Mouse (Mus musculus): ENCODE measurements around the gene Rtn4rl2. TPM values are rescaled to one million over a fixed set of nuclear protein-coding genes. Genes with fewer than 3 reads are reported as not detected.

Rtn4rl2 gene
- polyA plus RNA-seq (2014; fragmentation: Nextera tagmentation; extraction: Ambion mirVana): 5.2 and 6.5 TPM in 2 replicates

- H3K9me3 ChIP-seq (ENCODE audit: control insufficient read depth, low read length): no peaks in the 10 kb centered on the region
- peak; percentile 32 for ATAC-seq (replicated peaks; ENCODE audit: low FRiP score)
- peak; percentile 75 for DNase-seq (ENCODE audit: low spot score)
- no peak within 1 kb of the TSS for H3K27ac ChIP-seq (ENCODE audit: low read depth, low read length)
- H3K27me3 ChIP-seq (ENCODE audit: control insufficient read depth, insufficient read depth, low read length): peaks cover 71% of the 10 kb centered on the region
- under 1% methylated on average over 31 of the region's 35 CpGs for WGBS
- peak within 1 kb of the TSS; percentile 82 for H3K4me2 ChIP-seq (ENCODE audit: low read depth, low read length, severe bottlenecking)
- no peaks in the 10 kb centered on the region for H3K36me3 ChIP-seq (ENCODE audit: control insufficient read depth, insufficient read depth, low read length)
- peaks cover 16% of the 10 kb centered on the region; the same call in 1 of the 2 replicates for H3K4me1 ChIP-seq (replicated peaks; ENCODE audit: control insufficient read depth, insufficient read depth, low read length)
- peak within 1 kb of the TSS; percentile 57 for H3K4me3 ChIP-seq (ENCODE audit: low read depth, low read length)
- H3K9ac ChIP-seq (ENCODE audit: low read length): peak within 1 kb of the TSS; percentile 55
Measured at GRCm38 (mm10) chr2:84886234-84886731, at the start of gene Rtn4rl2. TSS of gene Rtn4rl2 (minus strand) at chr2:84886710.

- Histone ChIP-seq H3K27ac (ENCODE audit: low read depth, low read length) (no peak overlapping the region), H3K9me3 (ENCODE audit: control insufficient read depth, low read length) (no peaks in the 10 kb centered on the region), H3K36me3 (ENCODE audit: control insufficient read depth, insufficient read depth, low read length) (no peaks in the 10 kb centered on the region), H3K4me1 (replicated peaks; ENCODE audit: control insufficient read depth, insufficient read depth, low read length) (no peaks in the 10 kb centered on the region), H3K9ac (ENCODE audit: low read length) (no peak overlapping the region), H3K4me3 (ENCODE audit: low read depth, low read length) (no peak overlapping the region), H3K27me3 (ENCODE audit: control insufficient read depth, insufficient read depth, low read length) (no peaks in the 10 kb centered on the region), H3K4me2 (ENCODE audit: low read depth, low read length, severe bottlenecking) (no peak overlapping the region)
- no peak for DNase-seq (ENCODE audit: low spot score)
- 68% methylated on average over 5 of the region's 5 CpGs for WGBS
- ATAC-seq (replicated peaks; ENCODE audit: low FRiP score): no peak
Measured at GRCm38 (mm10) chr2:84935065-84935464, 48.6 kb upstream of the Rtn4rl2 start.

GRCm38 (mm10) chr2:84934649-84935007 is 48.1 kb upstream of the Rtn4rl2 start:
- WGBS: 64% methylated on average over 4 of the region's 4 CpGs

GRCm38 (mm10) chr2:84933992-84934648 is 47.6 kb upstream of the Rtn4rl2 start:
- 68% methylated on average over 8 of the region's 8 CpGs for WGBS
- Histone ChIP-seq H3K36me3 (ENCODE audit: control insufficient read depth, insufficient read depth, low read length) (no peaks in the 10 kb centered on the region), H3K9me3 (ENCODE audit: control insufficient read depth, low read length) (no peaks in the 10 kb centered on the region), H3K27me3 (ENCODE audit: control insufficient read depth, insufficient read depth, low read length) (no peaks in the 10 kb centered on the region), H3K4me1 (replicated peaks; ENCODE audit: control insufficient read depth, insufficient read depth, low read length) (no peaks in the 10 kb centered on the region), H3K4me3 (ENCODE audit: low read depth, low read length) (no peak overlapping the region), H3K27ac (ENCODE audit: low read depth, low read length) (no peak overlapping the region), H3K9ac (ENCODE audit: low read length) (no peak overlapping the region), H3K4me2 (ENCODE audit: low read depth, low read length, severe bottlenecking) (no peak overlapping the region)
- DNase-seq (ENCODE audit: low spot score) (no peak), ATAC-seq (replicated peaks; ENCODE audit: low FRiP score) (no peak)

More at GRCm38 (mm10) chr2:84934649-84935007, 48.1 kb upstream of the Rtn4rl2 start:
- H3K4me3 ChIP-seq (ENCODE audit: low read depth, low read length): no peak overlapping the region
- no peak overlapping the region for H3K9ac ChIP-seq (ENCODE audit: low read length)
- no peaks in the 10 kb centered on the region for H3K9me3 ChIP-seq (ENCODE audit: control insufficient read depth, low read length)
- DNase-seq (ENCODE audit: low spot score) (no peak), ATAC-seq (replicated peaks; ENCODE audit: low FRiP score) (0 out of 2 replicates have a peak, but pooled peaks have one; percentile 8)
- H3K27ac ChIP-seq (ENCODE audit: low read depth, low read length): no peak overlapping the region
- no peaks in the 10 kb centered on the region for H3K36me3 ChIP-seq (ENCODE audit: control insufficient read depth, insufficient read depth, low read length)
- H3K27me3 ChIP-seq (ENCODE audit: control insufficient read depth, insufficient read depth, low read length): no peaks in the 10 kb centered on the region
- no peaks in the 10 kb centered on the region for H3K4me1 ChIP-seq (replicated peaks; ENCODE audit: control insufficient read depth, insufficient read depth, low read length)
- no peak overlapping the region for H3K4me2 ChIP-seq (ENCODE audit: low read depth, low read length, severe bottlenecking)

GRCm38 (mm10) chr2:84930186-84930585 is 43.7 kb upstream of the Rtn4rl2 start:
- Histone ChIP-seq H3K4me3 (ENCODE audit: low read depth, low read length) (no peak overlapping the region), H3K9ac (ENCODE audit: low read length) (no peak overlapping the region), H3K27me3 (ENCODE audit: control insufficient read depth, insufficient read depth, low read length) (no peaks in the 10 kb centered on the region), H3K4me1 (replicated peaks; ENCODE audit: control insufficient read depth, insufficient read depth, low read length) (no peaks in the 10 kb centered on the region), H3K36me3 (ENCODE audit: control insufficient read depth, insufficient read depth, low read length) (no peaks in the 10 kb centered on the region), H3K9me3 (ENCODE audit: control insufficient read depth, low read length) (no peaks in the 10 kb centered on the region), H3K4me2 (ENCODE audit: low read depth, low read length, severe bottlenecking) (no peak overlapping the region), H3K27ac (ENCODE audit: low read depth, low read length) (no peak overlapping the region)
- ATAC-seq (replicated peaks; ENCODE audit: low FRiP score) (no peak), DNase-seq (ENCODE audit: low spot score) (no peak)
- 94% methylated on average over 7 of the region's 7 CpGs for WGBS

GRCm38 (mm10) chr2:84919601-84920108 is 33.1 kb upstream of the Rtn4rl2 start:
- Histone ChIP-seq H3K36me3 (ENCODE audit: control insufficient read depth, insufficient read depth, low read length) (no peaks in the 10 kb centered on the region), H3K27me3 (ENCODE audit: control insufficient read depth, insufficient read depth, low read length) (no peaks in the 10 kb centered on the region), H3K27ac (ENCODE audit: low read depth, low read length) (no peak overlapping the region), H3K9ac (ENCODE audit: low read length) (no peak overlapping the region), H3K4me2 (ENCODE audit: low read depth, low read length, severe bottlenecking) (no peak overlapping the region), H3K4me3 (ENCODE audit: low read depth, low read length) (no peak overlapping the region), H3K4me1 (replicated peaks; ENCODE audit: control insufficient read depth, insufficient read depth, low read length) (no peaks in the 10 kb centered on the region), H3K9me3 (ENCODE audit: control insufficient read depth, low read length) (no peaks in the 10 kb centered on the region)
- 89% methylated on average over 10 of the region's 10 CpGs for WGBS
- ATAC-seq (replicated peaks; ENCODE audit: low FRiP score) (no peak), DNase-seq (ENCODE audit: low spot score) (no peak)

GRCm38 (mm10) chr2:84918188-84918587 is 31.7 kb upstream of the Rtn4rl2 start:
- ATAC-seq (replicated peaks; ENCODE audit: low FRiP score) (no peak), DNase-seq (ENCODE audit: low spot score) (no peak)
- Histone ChIP-seq H3K9me3 (ENCODE audit: control insufficient read depth, low read length) (no peaks in the 10 kb centered on the region), H3K4me1 (replicated peaks; ENCODE audit: control insufficient read depth, insufficient read depth, low read length) (no peaks in the 10 kb centered on the region), H3K4me3 (ENCODE audit: low read depth, low read length) (no peak overlapping the region), H3K27me3 (ENCODE audit: control insufficient read depth, insufficient read depth, low read length) (no peaks in the 10 kb centered on the region), H3K4me2 (ENCODE audit: low read depth, low read length, severe bottlenecking) (no peak overlapping the region), H3K27ac (ENCODE audit: low read depth, low read length) (no peak overlapping the region), H3K9ac (ENCODE audit: low read length) (no peak overlapping the region), H3K36me3 (ENCODE audit: control insufficient read depth, insufficient read depth, low read length) (no peaks in the 10 kb centered on the region)
- 79% methylated on average over 3 of the region's 3 CpGs for WGBS

GRCm38 (mm10) chr2:84916548-84917320 is 30.2 kb upstream of the Rtn4rl2 start:
- 85% methylated on average over 8 of the region's 8 CpGs for WGBS
- Histone ChIP-seq H3K4me2 (ENCODE audit: low read depth, low read length, severe bottlenecking) (no peak overlapping the region), H3K9ac (ENCODE audit: low read length) (no peak overlapping the region), H3K4me3 (ENCODE audit: low read depth, low read length) (no peak overlapping the region), H3K4me1 (replicated peaks; ENCODE audit: control insufficient read depth, insufficient read depth, low read length) (no peaks in the 10 kb centered on the region), H3K9me3 (ENCODE audit: control insufficient read depth, low read length) (no peaks in the 10 kb centered on the region), H3K36me3 (ENCODE audit: control insufficient read depth, insufficient read depth, low read length) (no peaks in the 10 kb centered on the region), H3K27me3 (ENCODE audit: control insufficient read depth, insufficient read depth, low read length) (no peaks in the 10 kb centered on the region), H3K27ac (ENCODE audit: low read depth, low read length) (no peak overlapping the region)
- DNase-seq (ENCODE audit: low spot score) (no peak), ATAC-seq (replicated peaks; ENCODE audit: low FRiP score) (no peak)
